Mouse (Mus musculus): ENCODE measurements around the gene Orc3.

DNA sequence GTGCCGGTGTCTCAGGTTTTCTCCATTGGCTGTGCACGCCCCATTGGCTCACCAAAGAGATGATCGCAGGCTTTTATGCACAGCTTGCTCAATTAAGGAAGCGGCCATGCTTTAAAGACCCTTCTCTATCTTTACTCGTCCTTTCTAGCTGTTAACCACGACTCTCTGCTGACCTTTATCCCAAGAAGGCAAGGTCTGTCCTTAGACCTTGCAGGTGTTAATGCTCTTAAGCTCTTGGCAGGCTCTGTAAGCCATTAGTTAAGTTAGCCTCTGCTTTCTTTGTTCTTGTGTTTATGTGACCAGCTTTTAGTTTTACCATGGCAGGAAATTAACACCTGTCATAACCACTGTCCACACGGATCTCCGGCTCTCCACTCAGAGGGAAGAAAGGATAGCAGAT is 1.4 kb upstream of the Orc3 start:
- no peak for TF ChIP-seq POLR2A (IDR thresholded peaks at IDR 0.05; ENCODE audit: extremely low read depth, insufficient read depth, low read length)
- no peak for TF ChIP-seq CTCF (IDR thresholded peaks at IDR 0.05; ENCODE audit: extremely low read depth, insufficient read depth, low read length)
